Mouse (Mus musculus) heart, embryonic 11.5 days (tissue): Measurements from ENCODE around the gene Nlgn2. TPM values are rescaled to one million over a fixed set of nuclear protein-coding genes. Genes with fewer than 3 reads are reported as not detected.

ENCODE experiments used
- ATAC-seq: fragments of 200-750 bp; cut with Nextera tagmentation; replicated peaks from 2 replicates; pipeline ENCODE4 v1.8.0; 2017; ENCODE audit warnings: moderate library complexity; ENCODE audit not compliant: insufficient number of reproducible peaks, low FRiP score, low TSS enrichment
- H3K27ac ChIP-seq: fragments of 300-500 bp; sonication (generic); 2 replicates; pipeline ENCODE4 v1.5.1; 2014; ENCODE audit warnings: mild to moderate bottlenecking, low read depth, low read length
- H3K27me3 ChIP-seq: fragments of 300-500 bp; sonication (generic); 2 replicates; pipeline ENCODE4 v1.6.1; 2014; ENCODE audit warnings: mild to moderate bottlenecking, low read length, mixed read lengths; ENCODE audit not compliant: control insufficient read depth, insufficient read depth
- H3K36me3 ChIP-seq: fragments of 300-500 bp; sonication (generic); 2 replicates; pipeline ENCODE4 v1.6.1; 2014; ENCODE audit warnings: mild to moderate bottlenecking, low read length, moderate library complexity, mixed read lengths; ENCODE audit not compliant: control insufficient read depth, insufficient read depth
- H3K4me1 ChIP-seq: fragments of 300-500 bp; sonication (generic); 2 replicates; pipeline ENCODE4 v1.6.1; 2014; ENCODE audit warnings: low read length; ENCODE audit not compliant: control insufficient read depth, insufficient read depth
- H3K4me2 ChIP-seq: fragments of 300-500 bp; sonication (generic); 2 replicates; pipeline ENCODE4 v1.6.1; 2014; ENCODE audit warnings: mild to moderate bottlenecking, moderate library complexity
- H3K4me3 ChIP-seq: fragments of 300-500 bp; sonication (generic); 2 replicates; pipeline ENCODE4 v1.5.1; 2014; ENCODE audit warnings: low read depth, low read length
- H3K9ac ChIP-seq: fragments of 300-500 bp; sonication (generic); 2 replicates; pipeline ENCODE4 v1.6.1; 2014; ENCODE audit warnings: mild to moderate bottlenecking, low read depth, low read length, moderate library complexity
- H3K9me3 ChIP-seq: fragments of 300-500 bp; sonication (generic); replicated peaks from 2 replicates; pipeline ENCODE4 v1.6.1; 2016; ENCODE audit warnings: low read length; ENCODE audit not compliant: control insufficient read depth
- WGBS: fragments of 180-500 bp; shearing (Covaris S2); extraction: QIAGEN DNeasy Blood & Tissue Kit; methylation state at CpG from one replicate; pipeline ENCODE4 v1.1.7; 2014; ENCODE audit not compliant: insufficient replicate concordance; 5-methylcytosine and 5-hydroxymethylcytosine counted together
- polyA plus RNA-seq: library from polyadenylated mRNA; unstranded; fragments of >200 nt; fragmentation: Nextera tagmentation; extraction: Ambion mirVana; gene quantifications from 2 replicates; pipeline ENCODE4 v1.2.1, GENCODE M21; 2014

Gene Nlgn2
- polyA plus RNA-seq, 1 experiment from 2014 or later, result 3.1 TPM

GRCm38 (mm10) chr11:69806378-69806777, 31.2 kb downstream of the Nlgn2 start:
- Histone ChIP-seq H3K9ac (no peak overlapping the region), H3K4me2 (no peak overlapping the region), H3K27ac (no peak overlapping the region), H3K36me3 (no peaks in the 10 kb centered on the region), H3K9me3 (no peaks in the 10 kb centered on the region), H3K4me3 (no peak overlapping the region), H3K27me3 (peaks cover 37% of the 10 kb centered on the region), H3K4me1 (peaks cover 23% of the 10 kb centered on the region)
- no peak for ATAC-seq
- WGBS, result 69% methylated on average over 4 of the region's 4 CpGs

DNA sequence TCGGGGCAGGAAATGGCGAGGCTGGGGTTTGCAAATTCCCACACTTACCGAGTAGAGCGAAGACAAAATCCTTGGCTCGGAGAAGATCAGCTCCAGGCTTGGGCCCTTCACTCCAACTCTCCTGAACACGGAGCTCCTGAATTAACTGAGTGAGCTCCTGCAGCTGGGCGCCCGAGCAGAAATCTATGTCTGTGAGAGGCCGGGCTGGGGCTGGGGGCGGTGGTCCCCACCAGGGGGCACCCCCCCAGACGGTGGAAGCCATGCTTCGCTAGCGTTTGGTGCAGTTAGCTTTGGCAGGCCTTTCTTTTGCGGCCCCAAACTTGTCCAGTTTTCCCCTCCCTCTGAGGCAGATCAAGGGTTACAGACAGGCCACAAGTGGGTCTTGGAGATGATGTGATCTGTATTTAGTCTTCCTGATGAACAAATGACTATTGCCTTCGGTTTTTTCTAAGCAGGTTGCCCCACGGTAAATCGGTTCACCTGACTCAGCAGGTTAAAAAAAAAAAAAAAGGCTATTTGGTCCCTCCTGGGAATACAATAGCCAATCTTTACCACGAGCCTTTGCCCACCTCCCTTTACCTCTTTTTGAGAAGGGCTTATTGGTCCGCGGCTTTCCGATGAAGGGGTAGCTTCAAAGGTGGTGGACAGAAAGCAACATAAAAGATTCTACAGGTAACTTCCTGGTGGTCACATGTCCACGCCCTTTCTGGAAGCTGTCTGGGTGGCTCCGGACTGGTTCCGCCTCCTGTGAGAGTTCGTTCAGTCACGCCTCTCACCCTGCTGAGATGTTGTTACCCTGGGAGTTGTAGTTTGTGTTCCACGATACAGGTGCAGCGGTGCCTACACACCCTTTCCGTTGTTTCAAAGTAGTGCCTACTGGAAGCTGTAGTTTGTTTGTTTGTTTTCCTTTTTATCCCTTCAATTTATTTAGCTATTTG, 32.3 kb downstream of the Nlgn2 start, which contains the start of gene Tmem102:
Tmem102 (minus strand) TSS at position 653 of the 938 bp plus-strand sequence.
- ATAC-seq, result no peak
- Histone ChIP-seq H3K4me1 (peaks cover 30% of the 10 kb centered on the region), H3K27me3 (peaks cover 47% of the 10 kb centered on the region), H3K4me3 (peak within 1 kb of the TSS; percentile 47), H3K9ac (no peak within 1 kb of the TSS), H3K9me3 (no peaks in the 10 kb centered on the region), H3K27ac (no peak within 1 kb of the TSS), H3K36me3 (no peaks in the 10 kb centered on the region), H3K4me2 (peak within 1 kb of the TSS; percentile 98)
- 7% methylated on average over 29 of the region's 29 CpGs for WGBS

GRCm38 (mm10) chr11:69804652-69804940, 33.0 kb downstream of the Nlgn2 start:
- H3K4me3 ChIP-seq, result peak overlapping the region; percentile 47

GRCm38 (mm10) chr11:69803786-69804651, 33.6 kb downstream of the Nlgn2 start:
- peak; percentile 67 for ATAC-seq
- 2% methylated on average over 58 of the region's 60 CpGs for WGBS
- Histone ChIP-seq H3K36me3 (no peaks in the 10 kb centered on the region), H3K9me3 (no peaks in the 10 kb centered on the region), H3K4me2 (peak overlapping the region; percentile 98), H3K27me3 (peaks cover 57% of the 10 kb centered on the region), H3K4me1 (peaks cover 37% of the 10 kb centered on the region), H3K4me3 (peak overlapping the region; percentile 47), H3K27ac (no peak overlapping the region), H3K9ac (peak overlapping the region; percentile 73)

More at GRCm38 (mm10) chr11:69804652-69804940, 33.0 kb downstream of the Nlgn2 start:
- no peaks in the 10 kb centered on the region for H3K36me3 ChIP-seq
- peaks cover 51% of the 10 kb centered on the region for H3K27me3 ChIP-seq
- ATAC-seq, result no peak
- H3K4me1 ChIP-seq, result peaks cover 32% of the 10 kb centered on the region
- H3K9me3 ChIP-seq, result no peaks in the 10 kb centered on the region
- H3K27ac ChIP-seq, result no peak overlapping the region
- H3K9ac ChIP-seq, result no peak overlapping the region
- peak overlapping the region; percentile 98 for H3K4me2 ChIP-seq
- WGBS, result 4% methylated on average over 12 of the region's 12 CpGs

DNA sequence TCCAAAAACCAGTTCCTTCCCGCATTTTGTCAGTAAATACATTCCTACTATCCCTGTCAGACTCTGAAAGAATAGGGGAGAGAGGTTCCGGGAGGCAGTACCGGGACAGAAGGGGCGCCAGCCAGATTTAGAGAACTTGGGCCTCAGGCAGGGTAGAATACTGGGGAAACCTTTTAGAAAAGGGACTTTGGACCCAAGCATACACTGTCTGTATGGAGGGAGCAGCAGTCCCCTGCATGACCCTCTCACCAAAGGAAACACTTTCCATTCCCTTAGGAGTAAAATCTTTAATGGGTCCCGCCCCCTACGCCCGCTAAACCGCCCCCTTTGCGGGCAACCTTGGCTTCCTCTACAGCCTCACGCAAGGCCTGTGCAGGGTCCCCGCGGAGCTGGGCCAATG, 34.3 kb downstream of the Nlgn2 start:
- under 1% methylated on average over 12 of the region's 12 CpGs for WGBS

DNA sequence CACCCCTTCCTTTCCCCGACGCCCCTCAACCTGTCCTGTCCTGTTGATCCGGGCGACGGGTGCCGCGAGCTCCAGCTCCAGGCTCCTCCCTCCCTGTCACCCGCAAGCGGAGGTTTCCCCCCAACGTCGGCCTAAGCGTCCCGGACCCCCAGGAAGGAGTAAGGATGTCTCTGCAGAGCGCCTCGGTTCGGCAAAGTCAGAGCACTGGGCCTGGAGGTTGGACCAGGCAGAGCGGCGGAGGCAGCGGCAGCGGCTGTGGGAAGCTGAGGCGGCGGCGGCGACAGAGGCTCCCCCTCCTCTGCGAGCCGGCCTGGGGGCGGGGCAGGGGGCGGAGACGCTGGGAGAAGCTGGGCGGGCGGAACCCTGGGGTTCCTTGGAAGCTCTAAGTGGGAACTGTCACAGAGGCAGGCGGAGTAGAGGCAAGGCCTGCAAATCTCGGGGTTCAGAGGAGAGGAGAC, 34.9 kb downstream of the Nlgn2 start:
- H3K4me2 ChIP-seq, result peak overlapping the region; percentile 98
- peaks cover 38% of the 10 kb centered on the region for H3K4me1 ChIP-seq
- no peaks in the 10 kb centered on the region for H3K36me3 ChIP-seq
- peaks cover 63% of the 10 kb centered on the region for H3K27me3 ChIP-seq
- no peaks in the 10 kb centered on the region for H3K9me3 ChIP-seq
- WGBS, result under 1% methylated on average over 33 of the region's 33 CpGs
- H3K4me3 ChIP-seq, result peak overlapping the region; percentile 47
- H3K9ac ChIP-seq, result peak overlapping the region; percentile 50
- H3K27ac ChIP-seq, result no peak overlapping the region
- ATAC-seq, result no peak; the same call in 1 of the 2 replicates

More for the DNA sequence above, 34.3 kb downstream of the Nlgn2 start:
- Histone ChIP-seq H3K36me3 (no peaks in the 10 kb centered on the region), H3K4me2 (peak overlapping the region; percentile 98), H3K9me3 (no peaks in the 10 kb centered on the region), H3K4me3 (peak overlapping the region; percentile 47), H3K27ac (no peak overlapping the region), H3K4me1 (peaks cover 38% of the 10 kb centered on the region), H3K9ac (peak overlapping the region; percentile 73), H3K27me3 (peaks cover 57% of the 10 kb centered on the region)
- ATAC-seq, result no peak

- Histone ChIP-seq H3K4me2 (peak within 1 kb of the TSS; percentile 98), H3K4me3 (peak within 1 kb of the TSS; percentile 47), H3K27ac (peak within 1 kb of the TSS; percentile 68), H3K27me3 (peaks cover 67% of the 10 kb centered on the region), H3K9me3 (no peaks in the 10 kb centered on the region), H3K9ac (peak within 1 kb of the TSS; percentile 73), H3K36me3 (no peaks in the 10 kb centered on the region), H3K4me1 (peaks cover 38% of the 10 kb centered on the region)
- ATAC-seq, result no peak
- 1% methylated on average over 33 of the region's 33 CpGs for WGBS
Observed at GRCm38 (mm10) chr11:69801379-69801977, 36.1 kb downstream of the Nlgn2 start, which contains the start of gene Fgf11. Gene Fgf11 (minus strand): TSS chr11:69801857.
